In the genomic region with DNA sequence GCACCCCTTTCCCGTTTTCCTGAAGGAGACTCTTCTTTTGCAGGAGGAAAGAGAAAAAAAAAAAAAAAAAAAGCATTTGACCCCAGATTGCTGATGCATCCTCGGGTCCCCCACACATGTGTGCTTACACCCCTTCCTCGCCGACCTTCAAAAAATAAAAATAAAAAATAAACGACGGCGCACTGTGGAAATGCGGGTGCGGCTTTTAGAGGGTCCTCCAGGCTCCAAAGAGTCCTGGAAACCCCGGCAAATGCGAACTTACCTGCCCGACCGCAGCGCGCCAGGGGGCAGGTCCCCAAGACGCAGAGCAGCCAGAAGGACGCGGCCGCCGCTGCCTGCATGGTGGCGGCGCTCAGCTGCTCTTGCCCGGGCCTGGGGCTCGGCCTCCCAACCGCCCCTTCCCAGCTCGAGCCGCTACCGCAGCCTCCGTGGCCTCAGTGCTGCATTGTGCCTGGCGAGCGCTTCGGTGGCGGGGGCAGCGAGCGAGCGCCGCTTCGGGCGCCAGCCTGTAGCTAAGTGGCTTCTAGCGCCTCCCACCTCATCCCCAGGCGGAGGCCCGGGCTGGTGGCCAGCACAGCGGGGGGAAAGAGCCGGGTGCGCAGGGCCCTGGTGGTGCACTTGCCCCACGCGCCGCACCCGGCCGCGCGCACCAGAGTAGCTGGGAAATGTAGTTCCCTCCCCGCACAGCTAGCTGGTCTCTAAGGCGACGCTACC, we compare ENCODE assay signal across 8 mouse cellular contexts. TPM values are rescaled to one million over a fixed set of nuclear protein-coding genes. Genes with fewer than 3 reads are reported as not detected.
A peak's percentile ranks its signal among the peaks of the same experiment; 100 is the strongest.
DNase-seq lines count a peak whose midpoint lies in the region; ATAC-seq lines count a peak whose summit lies in the region.

Gene Adam22, minus strand, starts transcription at position 547 of the 714 bp plus-strand sequence.

- peak; percentile 64 for DNase-seq in WW6 (ENCODE audit: low read depth, low spot score)
- DNase-seq in cerebellum, postnatal 36 days, result peak; percentile 95 to 97
- DNase-seq in gastrocnemius, adult 18-20 months (ENCODE audit: low spot score), result peak; percentile 71
- peak; percentile 90 to 95 for DNase-seq in layer of hippocampus, postnatal 14 days (ENCODE audit: low spot score in 2 of 2)
- peak; percentile 75 for DNase-seq in ovary, postnatal 14 days (ENCODE audit: low spot score)
- DNase-seq in urinary bladder, postnatal 4 days (ENCODE audit: low spot score in 2 of 2), result peak; percentile 73 to 79

- peaks cover 11% of the 10 kb centered on the region for H3K4me1 ChIP-seq in hindbrain, embryonic 13.5 days (replicated peaks)
- H3K4me1 ChIP-seq in lung, embryonic 15.5 days, result peaks cover 7% of the 10 kb centered on the region; the same call in 1 of the 2 replicates

- H3K4me2 ChIP-seq in hindbrain, embryonic 13.5 days, result peak within 1 kb of the TSS; percentile 73
- H3K4me2 ChIP-seq in lung, embryonic 15.5 days, result peak within 1 kb of the TSS; percentile 90

- peak; percentile 96 for ATAC-seq in hindbrain, embryonic 13.5 days (ENCODE audit: low FRiP score)
- peak; percentile 94 for ATAC-seq in lung, embryonic 15.5 days (ENCODE audit: borderline replicate concordance, extremely low read depth, low FRiP score, low TSS enrichment)

- no peaks in the 10 kb centered on the region for H3K27me3 ChIP-seq in hindbrain, embryonic 13.5 days
- H3K27me3 ChIP-seq in lung, embryonic 15.5 days, result peaks cover 27% of the 10 kb centered on the region

- peak within 1 kb of the TSS; percentile 86 for H3K4me3 ChIP-seq in hindbrain, embryonic 13.5 days
- H3K4me3 ChIP-seq in lung, embryonic 15.5 days, result peak within 1 kb of the TSS; percentile 56

- under 1% methylated on average over 53 of the region's 55 CpGs for WGBS in hindbrain, embryonic 13.5 days
- under 1% methylated on average over 47 of the region's 55 CpGs for WGBS in lung, embryonic 15.5 days

- H3K36me3 ChIP-seq in hindbrain, embryonic 13.5 days, result 0 out of 2 replicates have a peak, but pooled peaks cover 2% of the 10 kb centered on the region
- no peaks in the 10 kb centered on the region for H3K36me3 ChIP-seq in lung, embryonic 15.5 days

- peak within 1 kb of the TSS; percentile 92 for H3K9ac ChIP-seq in hindbrain, embryonic 13.5 days
- peak within 1 kb of the TSS; percentile 45 for H3K9ac ChIP-seq in lung, embryonic 15.5 days

- no peaks in the 10 kb centered on the region for H3K9me3 ChIP-seq in hindbrain, embryonic 13.5 days
- H3K9me3 ChIP-seq in lung, embryonic 15.5 days, result no peaks in the 10 kb centered on the region

- H3K27ac ChIP-seq in hindbrain, embryonic 13.5 days, result peak within 1 kb of the TSS; percentile 94
- H3K27ac ChIP-seq in lung, embryonic 15.5 days, result no peak within 1 kb of the TSS

RNA-seq across cellular contexts. Expression of gene Adam22, which starts in this region (rescaled TPM):
- total RNA-seq in gastrocnemius, adult 18-20 months (2021), result 1 to 10 TPM; 2.4 to 3.3 TPM
- polyA plus RNA-seq in hindbrain, embryonic 13.5 days (2015; fragmentation: Nextera tagmentation; extraction: Ambion mirVana), result 34.7 and 35.2 TPM in 2 replicates
- 100 to 1,000 TPM; 142 to 159 TPM for total RNA-seq in layer of hippocampus, postnatal 14 days (2021)
- polyA plus RNA-seq in lung, embryonic 15.5 days (2015; fragmentation: Nextera tagmentation; extraction: Ambion mirVana), result 3.3 and 3.5 TPM in 2 replicates

Comparison
In these comparisons a context has a peak if more than half of its experiments do, and no peak if none do; other contexts are left out.
1. RNA of gene Adam22 (total RNA-seq): 142 to 159 TPM in layer of hippocampus, postnatal 14 days; 2.4 to 3.3 TPM in gastrocnemius, adult 18-20 months; every median in the first group is over 10 times any median in the second.
2. Peak in every context shown above with its lines, with median percentiles within 50 percentile points of each other: DNase-seq.